Mouse (Mus musculus) forebrain, embryonic 10.5 days (tissue): ENCODE measurements around the gene Lfng. TPM values are rescaled to one million over a fixed set of nuclear protein-coding genes. Genes with fewer than 3 reads are reported as not detected.

Experiments used
- DNase-seq: peaks from one replicate; pipeline ENCODE4 v3.0.0-alpha.2; 2017; ENCODE audit warnings: low spot score; ENCODE audit errors: extremely low spot score
- H3K27ac ChIP-seq: fragments of 300-500 bp; sonication (generic); 2 replicates; pipeline ENCODE4 v1.5.1; 2016; ENCODE audit warnings: mild to moderate bottlenecking
- H3K27me3 ChIP-seq: fragments of 300-500 bp; sonication (generic); 2 replicates; pipeline ENCODE4 v1.6.1; 2016; ENCODE audit warnings: mild to moderate bottlenecking; ENCODE audit not compliant: poor library complexity, severe bottlenecking
- H3K36me3 ChIP-seq: fragments of 300-500 bp; sonication (generic); replicated peaks from 2 replicates; pipeline ENCODE4 v1.6.1; 2016; ENCODE audit warnings: mild to moderate bottlenecking, moderate library complexity
- H3K4me1 ChIP-seq: fragments of 300-500 bp; sonication (generic); 2 replicates; pipeline ENCODE4 v1.6.1; 2016
- H3K4me3 ChIP-seq: fragments of 300-500 bp; sonication (generic); 2 replicates; pipeline ENCODE4 v1.5.1; 2016; ENCODE audit warnings: mild to moderate bottlenecking, moderate library complexity
- H3K9me3 ChIP-seq: fragments of 300-500 bp; sonication (generic); 2 replicates; pipeline ENCODE4 v1.6.1; 2016; ENCODE audit warnings: mild to moderate bottlenecking, moderate library complexity
- WGBS: fragments of 180-500 bp; shearing (Covaris S2); methylation state at CpG from one replicate; pipeline ENCODE4 v1.1.7; 2016; 5-methylcytosine and 5-hydroxymethylcytosine counted together
- polyA plus RNA-seq: library from polyadenylated mRNA; unstranded; fragments of >200 nt; fragmentation: Nextera tagmentation; extraction: Ambion mirVana; gene quantifications from 2 replicates; pipeline ENCODE4 v1.2.1, GENCODE M21; 2016

Lfng gene
- polyA plus RNA-seq, 1 experiment from 2014 or later = 33.1 TPM

GRCm38 (mm10) chr5:140663621-140664180 is 56.6 kb downstream of the Lfng start:
- Histone ChIP-seq H3K4me3 (no peak overlapping the region), H3K36me3 (peaks cover 30% of the 10 kb centered on the region), H3K9me3 (peaks cover 2% of the 10 kb centered on the region; the same call in 1 of the 2 replicates), H3K27ac (peak overlapping the region; percentile 65), H3K27me3 (no peaks in the 10 kb centered on the region), H3K4me1 (peaks cover 56% of the 10 kb centered on the region)
- peak; percentile 54 for DNase-seq
- 65% methylated on average over 7 of the region's 7 CpGs for WGBS

Other genes starting within 250 kb of the Lfng start
- 27.3 and 28.9 TPM in 2 replicates for gene Snx8, start 218.1 kb upstream of the Lfng start, polyA plus RNA-seq
- gene Eif3b, start 188.0 kb upstream of the Lfng start, polyA plus RNA-seq = 155 and 165 TPM in 2 replicates
- not detected in 2 replicates for gene Gm4869, start 161.7 kb upstream of the Lfng start, polyA plus RNA-seq
- gene Chst12, start 101.8 kb upstream of the Lfng start, polyA plus RNA-seq = 14.0 and 15.1 TPM in 2 replicates
- gene Grifin, start 42.2 kb upstream of the Lfng start, polyA plus RNA-seq = not detected in 2 replicates
- gene Ttyh3, start 41.7 kb downstream of the Lfng start, polyA plus RNA-seq = 31.6 and 35.7 TPM in 2 replicates
- gene Iqce, start 95.1 kb downstream of the Lfng start, polyA plus RNA-seq = 24.0 and 30.5 TPM in 2 replicates
- gene Brat1, start 97.7 kb downstream of the Lfng start, polyA plus RNA-seq = 21.5 and 23.6 TPM in 2 replicates
- 0.63 and 0.66 TPM in 2 replicates for gene Amz1, start 116.8 kb downstream of the Lfng start, polyA plus RNA-seq
- 6.1 and 7.6 TPM in 2 replicates for gene Gna12, start 223.1 kb downstream of the Lfng start, polyA plus RNA-seq